Mouse (Mus musculus) kidney, embryonic 16.5 days (tissue): ENCODE results near the gene Rad51d. TPM values are rescaled to one million over a fixed set of nuclear protein-coding genes. Genes with fewer than 3 reads are reported as not detected.

Source experiments
- ATAC-seq: fragments of 200-750 bp; cut with Nextera tagmentation; 2 replicates; pipeline ENCODE4 v1.8.0; 2017; ENCODE audit warnings: moderate TSS enrichment; ENCODE audit not compliant: low FRiP score, low TSS enrichment
- H3K27ac ChIP-seq: fragments of 300-500 bp; sonication (generic); 2 replicates; pipeline ENCODE4 v1.5.1; 2014; ENCODE audit warnings: low read length
- H3K27me3 ChIP-seq: fragments of 300-500 bp; sonication (generic); 2 replicates; pipeline ENCODE4 v1.6.1; 2014; ENCODE audit warnings: low read length, control low read depth, mixed read lengths; ENCODE audit not compliant: insufficient read depth
- H3K36me3 ChIP-seq: fragments of 300-500 bp; sonication (generic); 2 replicates; pipeline ENCODE4 v1.6.1; 2014; ENCODE audit warnings: low read length, control low read depth, mixed read lengths; ENCODE audit not compliant: insufficient read depth
- H3K4me1 ChIP-seq: fragments of 300-500 bp; sonication (generic); 2 replicates; pipeline ENCODE4 v1.6.1; 2014; ENCODE audit warnings: low read length, control low read depth, mixed read lengths; ENCODE audit not compliant: insufficient read depth
- H3K4me2 ChIP-seq: fragments of 300-500 bp; sonication (generic); replicated peaks from 2 replicates; pipeline ENCODE4 v1.6.1; 2014; ENCODE audit warnings: low read depth, low read length
- H3K4me3 ChIP-seq: fragments of 300-500 bp; sonication (generic); 2 replicates; pipeline ENCODE4 v1.5.1; 2014; ENCODE audit warnings: mild to moderate bottlenecking, low read length
- H3K9ac ChIP-seq: fragments of 300-500 bp; sonication (generic); replicated peaks from 2 replicates; pipeline ENCODE4 v1.6.1; 2014; ENCODE audit warnings: low read length
- H3K9me3 ChIP-seq: fragments of 300-500 bp; sonication (generic); 2 replicates; pipeline ENCODE4 v1.6.1; 2016; ENCODE audit warnings: low read length, control low read depth
- WGBS: fragments of 180-500 bp; shearing (Covaris S2); extraction: QIAGEN DNeasy Blood & Tissue Kit; methylation state at CpG from one replicate; pipeline ENCODE4 v1.1.7; 2014; 5-methylcytosine and 5-hydroxymethylcytosine counted together
- polyA plus RNA-seq: library from polyadenylated mRNA; unstranded; fragments of >200 nt; fragmentation: Nextera tagmentation; extraction: Ambion mirVana; gene quantifications from 2 replicates; pipeline ENCODE4 v1.2.1, GENCODE M21; 2015

Gene Rad51d
- polyA plus RNA-seq, 1 experiment from 2014 or later: 13.8 TPM

DNA sequence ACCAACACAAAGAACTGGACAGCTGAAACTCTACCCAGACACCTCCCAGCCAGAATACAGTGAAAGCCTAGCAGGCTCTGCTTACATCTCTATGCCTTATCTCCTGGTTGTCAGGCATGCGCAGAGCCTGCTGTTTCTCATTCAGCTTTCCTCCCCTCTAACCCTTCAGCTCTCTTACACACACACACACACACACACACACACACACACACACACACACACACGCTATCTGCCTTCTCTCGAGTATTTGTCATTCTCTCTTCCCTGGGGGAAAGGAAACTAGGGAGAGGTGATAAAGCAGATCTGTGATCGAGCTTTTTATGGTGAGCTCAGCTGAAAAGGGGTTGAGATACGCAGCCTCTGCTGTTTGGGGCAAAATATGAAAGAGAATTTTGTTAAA, 15.5 kb downstream of the Rad51d start:
- no peaks in the 10 kb centered on the region for H3K9me3 ChIP-seq
- no peaks in the 10 kb centered on the region for H3K27me3 ChIP-seq
- no peak overlapping the region for H3K4me2 ChIP-seq
- H3K36me3 ChIP-seq: peaks cover 7% of the 10 kb centered on the region
- H3K27ac ChIP-seq: no peak overlapping the region
- no peak overlapping the region for H3K9ac ChIP-seq
- no peak for ATAC-seq
- H3K4me3 ChIP-seq: no peak overlapping the region
- WGBS: 76% methylated on average over 5 of the region's 5 CpGs
- peaks cover 3% of the 10 kb centered on the region for H3K4me1 ChIP-seq

DNA sequence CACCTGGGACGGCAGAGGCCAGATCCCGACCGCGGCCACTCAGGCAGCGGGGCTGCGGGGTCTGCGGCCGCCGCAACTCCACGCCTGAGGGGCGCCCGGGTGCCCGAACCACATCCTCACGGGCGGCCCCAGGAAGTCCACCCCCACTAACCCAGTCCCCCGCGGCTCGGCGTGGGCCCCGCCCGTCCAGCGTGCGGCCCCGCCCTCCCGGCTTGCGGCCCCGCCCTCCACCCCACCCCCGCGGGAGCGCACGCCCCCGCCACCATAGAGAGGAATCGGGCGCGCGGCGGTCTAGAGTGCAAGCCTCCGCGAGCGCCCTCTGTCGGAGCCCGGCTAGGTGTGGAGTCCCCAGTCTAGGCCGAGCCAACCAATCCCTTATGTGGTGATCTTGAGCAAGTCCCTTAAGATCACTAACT, 19.4 kb downstream of the Rad51d start, which contains the start of gene Rffl:
Rffl (minus strand) TSS at position 180 of the 416 bp plus-strand sequence.
- WGBS: under 1% methylated on average over 39 of the region's 43 CpGs
- H3K4me2 ChIP-seq: peak within 1 kb of the TSS; percentile 68

DNA sequence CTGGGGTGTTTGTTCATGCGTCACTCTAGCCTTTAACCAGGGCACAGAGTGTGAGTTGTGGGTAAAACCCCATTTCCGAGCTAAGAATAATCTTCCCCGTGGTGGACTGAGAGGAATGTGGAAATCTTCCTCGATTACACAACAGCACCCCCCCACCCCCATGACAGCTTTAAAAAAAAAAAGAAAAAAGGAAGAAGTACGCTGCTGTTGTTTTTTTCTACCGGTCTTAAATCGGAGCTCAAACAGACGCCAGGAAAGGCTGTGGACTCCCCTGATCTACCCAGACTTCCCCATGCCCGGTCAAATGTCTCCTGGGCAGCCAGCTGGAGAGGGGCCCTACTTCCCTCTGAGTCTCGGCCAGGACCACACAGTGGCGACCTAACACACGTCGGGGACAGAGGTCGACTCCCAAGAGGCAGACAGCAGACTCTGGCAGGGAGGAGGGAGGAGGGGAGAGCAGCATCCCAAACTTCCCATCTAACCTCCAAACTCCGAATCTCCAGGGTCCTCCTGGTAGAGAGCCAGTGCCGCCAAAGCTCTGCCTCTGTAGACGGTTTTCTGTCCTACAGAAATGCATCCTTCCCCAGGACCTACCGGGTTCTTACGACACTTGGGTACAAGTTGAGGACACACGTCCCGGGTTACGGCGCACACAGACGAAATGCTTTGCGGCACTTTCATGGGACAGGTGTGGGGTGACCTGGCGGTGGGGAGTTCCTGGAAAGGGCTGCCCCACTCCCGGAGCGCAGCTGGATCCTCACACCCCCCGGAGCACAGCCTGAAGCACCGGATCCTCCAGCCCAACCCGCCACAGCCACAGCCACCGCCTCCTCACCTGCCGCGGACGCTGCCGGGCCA, 20.0 kb downstream of the Rad51d start:
- peak overlapping the region; percentile 92 for H3K4me3 ChIP-seq
- ATAC-seq: peak; percentile 84
- under 1% methylated on average over 36 of the region's 36 CpGs for WGBS

More for the DNA sequence above, 19.4 kb downstream of the Rad51d start, which contains the start of gene Rffl:
- H3K9me3 ChIP-seq: no peaks in the 10 kb centered on the region
- H3K4me1 ChIP-seq: peaks cover 15% of the 10 kb centered on the region
- peak within 1 kb of the TSS; percentile 86 for H3K9ac ChIP-seq
- peak; percentile 96 for ATAC-seq
- H3K27me3 ChIP-seq: no peaks in the 10 kb centered on the region
- peak within 1 kb of the TSS; percentile 92 for H3K27ac ChIP-seq
- peak within 1 kb of the TSS; percentile 92 for H3K4me3 ChIP-seq
- H3K36me3 ChIP-seq: no peaks in the 10 kb centered on the region

DNA sequence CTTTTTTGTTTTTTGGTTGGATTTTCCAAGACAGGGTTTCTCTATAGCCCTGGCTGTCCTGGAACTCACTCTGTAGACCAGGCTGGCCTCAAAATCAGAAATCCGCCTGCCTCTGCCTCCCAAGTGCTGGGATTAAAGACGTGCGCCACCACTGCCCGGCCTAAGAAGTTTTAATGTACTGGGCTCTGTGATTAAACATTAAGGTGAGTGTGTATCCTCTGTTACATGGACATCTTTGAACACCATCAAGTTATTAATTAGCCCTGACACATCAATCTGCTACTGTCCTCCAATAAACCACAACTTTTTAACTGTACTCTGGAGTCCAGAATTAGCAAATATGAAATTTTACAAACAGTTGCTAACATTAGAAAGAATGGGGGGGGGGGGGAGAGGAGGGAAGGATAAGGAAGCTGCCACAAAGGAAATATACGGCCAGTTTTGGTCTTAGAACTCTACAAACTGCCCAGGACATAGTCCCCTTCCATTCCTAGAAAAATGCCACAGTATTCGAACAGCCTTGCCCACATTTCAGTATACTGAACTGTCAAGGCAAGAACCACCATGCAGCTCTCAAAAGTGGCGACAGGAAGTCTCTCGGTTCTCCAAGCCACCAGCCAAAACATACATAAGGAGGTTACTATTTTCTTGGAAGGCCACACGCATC, 20.8 kb downstream of the Rad51d start:
- ATAC-seq: no peak
- Histone ChIP-seq H3K4me1 (peaks cover 15% of the 10 kb centered on the region), H3K9ac (peak overlapping the region; percentile 86), H3K27ac (peak overlapping the region; percentile 92), H3K9me3 (no peaks in the 10 kb centered on the region), H3K36me3 (no peaks in the 10 kb centered on the region), H3K4me3 (peak overlapping the region; percentile 92), H3K27me3 (no peaks in the 10 kb centered on the region), H3K4me2 (peak overlapping the region; percentile 68)
- WGBS: 46% methylated on average over 9 of the region's 9 CpGs

More for the DNA sequence above, 20.0 kb downstream of the Rad51d start:
- H3K27ac ChIP-seq: peak overlapping the region; percentile 92
- H3K9me3 ChIP-seq: no peaks in the 10 kb centered on the region
- H3K4me1 ChIP-seq: peaks cover 15% of the 10 kb centered on the region
- H3K4me2 ChIP-seq: peak overlapping the region; percentile 68
- no peaks in the 10 kb centered on the region for H3K27me3 ChIP-seq
- H3K36me3 ChIP-seq: no peaks in the 10 kb centered on the region
- H3K9ac ChIP-seq: peak overlapping the region; percentile 86

DNA sequence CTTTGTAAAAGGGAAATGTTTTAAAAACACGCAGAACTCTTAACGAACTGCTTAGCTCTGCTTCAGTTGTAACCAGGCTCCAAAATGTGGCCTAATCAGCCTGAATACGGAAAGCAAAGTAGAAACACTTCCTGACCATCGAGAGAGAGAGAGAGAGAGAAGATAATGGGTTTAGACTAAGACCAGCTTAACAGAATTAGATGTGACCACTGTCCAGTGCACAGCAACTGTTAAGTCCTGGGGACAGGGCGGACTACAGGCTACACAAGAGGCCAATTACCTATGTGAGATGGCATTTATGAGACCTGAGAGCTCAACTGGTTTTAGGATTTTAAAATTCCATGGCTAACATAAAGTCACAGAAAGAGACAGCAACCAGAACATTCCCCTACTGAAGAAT, 22.5 kb downstream of the Rad51d start:
- H3K9me3 ChIP-seq: no peaks in the 10 kb centered on the region
- no peak overlapping the region for H3K4me3 ChIP-seq
- no peak overlapping the region for H3K4me2 ChIP-seq
- peaks cover 15% of the 10 kb centered on the region for H3K4me1 ChIP-seq
- no peaks in the 10 kb centered on the region for H3K27me3 ChIP-seq
- H3K9ac ChIP-seq: no peak overlapping the region
- no peaks in the 10 kb centered on the region for H3K36me3 ChIP-seq
- 82% methylated on average over 5 of the region's 5 CpGs for WGBS
- no peak overlapping the region for H3K27ac ChIP-seq
- ATAC-seq: no peak

DNA sequence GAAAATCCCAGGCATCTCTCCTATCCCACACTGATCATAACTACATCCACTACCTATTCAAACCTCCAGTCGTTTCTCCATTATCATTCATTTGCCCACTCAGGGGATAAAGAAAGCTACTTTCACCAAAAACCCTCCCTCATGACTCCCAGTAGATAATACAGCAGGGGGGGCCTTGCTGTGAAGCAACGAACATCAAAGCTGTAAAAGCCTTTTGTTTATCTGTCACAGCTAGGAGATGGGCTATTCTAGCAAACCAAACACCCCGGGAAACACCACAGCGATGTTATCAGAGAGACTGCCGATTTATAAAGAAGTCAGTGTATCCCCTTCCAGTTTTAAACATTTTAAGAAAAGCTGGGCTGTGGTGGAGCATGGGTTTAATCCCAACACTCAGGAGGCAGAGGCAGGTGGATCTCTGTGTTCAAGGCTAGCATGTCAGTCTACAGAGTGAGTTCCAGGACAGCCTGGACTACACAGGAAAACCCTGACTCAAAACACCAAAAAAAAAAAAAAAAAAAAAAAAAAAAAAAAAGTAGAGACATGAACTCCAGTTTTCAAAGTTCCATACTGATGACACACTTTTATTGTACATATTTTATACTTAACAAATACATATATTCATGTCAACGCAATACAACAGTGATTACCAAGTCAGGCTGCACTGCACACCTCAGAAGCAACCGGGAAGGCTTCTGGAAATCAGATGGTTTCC, 23.4 kb downstream of the Rad51d start:
- Histone ChIP-seq H3K4me2 (no peak overlapping the region), H3K27me3 (no peaks in the 10 kb centered on the region), H3K36me3 (no peaks in the 10 kb centered on the region), H3K9ac (no peak overlapping the region), H3K4me1 (peaks cover 19% of the 10 kb centered on the region), H3K9me3 (no peaks in the 10 kb centered on the region), H3K27ac (no peak overlapping the region), H3K4me3 (no peak overlapping the region)
- no peak for ATAC-seq
- WGBS: 38% methylated on average over 7 of the region's 7 CpGs

DNA sequence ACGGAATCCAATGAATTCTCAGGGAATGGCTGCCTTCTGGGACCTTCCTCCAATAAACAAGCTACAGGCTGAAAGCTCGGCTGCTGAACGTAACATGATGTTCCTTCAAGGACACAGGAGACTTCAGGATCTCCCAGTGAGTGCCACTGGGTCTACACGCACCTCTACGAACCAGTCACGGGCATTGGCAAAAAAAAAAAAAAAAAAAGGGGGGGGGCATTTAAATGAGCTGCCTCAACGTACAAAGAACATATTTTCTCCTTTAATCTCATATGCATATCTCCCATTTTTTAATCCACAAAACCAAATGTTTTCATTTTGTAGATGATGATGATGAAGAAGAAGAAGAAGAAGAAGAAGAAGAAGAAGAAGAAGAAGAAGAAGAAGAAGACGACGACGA, 24.5 kb downstream of the Rad51d start:
- no peak overlapping the region for H3K4me3 ChIP-seq
- H3K36me3 ChIP-seq: no peaks in the 10 kb centered on the region
- H3K27ac ChIP-seq: no peak overlapping the region
- H3K4me1 ChIP-seq: peaks cover 29% of the 10 kb centered on the region
- no peaks in the 10 kb centered on the region for H3K9me3 ChIP-seq
- no peak overlapping the region for H3K9ac ChIP-seq
- WGBS: 78% methylated on average over 10 of the region's 10 CpGs
- no peak overlapping the region for H3K4me2 ChIP-seq
- no peak for ATAC-seq
- no peaks in the 10 kb centered on the region for H3K27me3 ChIP-seq

DNA sequence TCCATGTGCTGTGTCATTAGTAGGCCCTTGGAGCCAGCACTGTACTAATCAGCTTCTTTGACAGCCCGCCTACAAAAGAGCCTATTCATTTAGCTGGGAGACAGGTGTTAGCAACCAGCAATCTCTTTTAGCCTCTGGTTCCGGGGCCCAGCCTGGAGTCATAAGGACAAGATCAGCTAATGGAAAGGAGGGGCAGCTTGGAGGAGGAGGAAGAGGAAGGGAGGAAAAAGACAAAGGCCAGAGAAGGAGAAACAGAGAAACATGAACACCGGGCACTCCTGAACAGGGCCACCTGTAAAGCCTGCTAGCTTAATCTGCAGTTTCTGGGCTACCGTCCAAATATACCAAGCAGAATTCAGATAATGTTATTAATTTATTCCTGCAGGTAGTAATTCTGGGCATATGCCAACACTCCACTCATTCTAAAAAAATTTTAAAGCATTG, 26.9 kb downstream of the Rad51d start:
- Histone ChIP-seq H3K4me1 (peaks cover 16% of the 10 kb centered on the region), H3K36me3 (no peaks in the 10 kb centered on the region; the same call in 1 of the 2 replicates), H3K4me3 (no peak overlapping the region), H3K27ac (no peak overlapping the region), H3K9ac (no peak overlapping the region), H3K27me3 (no peaks in the 10 kb centered on the region), H3K4me2 (no peak overlapping the region), H3K9me3 (no peaks in the 10 kb centered on the region)
- ATAC-seq: no peak
- 71% methylated on average over 4 of the region's 4 CpGs for WGBS

DNA sequence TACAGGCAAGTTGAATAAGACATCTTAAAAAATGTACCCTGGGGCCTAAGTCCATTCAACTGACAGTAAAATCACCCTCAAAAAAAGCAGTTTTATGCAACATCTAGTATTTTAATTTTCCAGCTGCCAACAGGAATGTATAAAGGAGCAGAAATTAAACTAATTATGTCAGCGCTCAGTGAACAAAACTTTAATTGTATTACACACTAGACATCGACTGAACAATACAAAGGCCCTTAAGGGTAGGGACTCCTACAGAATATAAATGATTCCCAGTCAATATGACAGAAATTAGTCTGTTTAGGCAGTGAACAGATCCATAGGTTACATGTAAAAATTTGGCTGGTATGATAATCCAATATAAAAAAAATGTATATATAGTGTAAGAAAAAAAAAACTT, 27.4 kb downstream of the Rad51d start:
- no peak for ATAC-seq
- Histone ChIP-seq H3K4me1 (peaks cover 14% of the 10 kb centered on the region), H3K9me3 (no peaks in the 10 kb centered on the region), H3K4me2 (no peak overlapping the region), H3K9ac (no peak overlapping the region), H3K36me3 (no peaks in the 10 kb centered on the region; the same call in 1 of the 2 replicates), H3K27ac (no peak overlapping the region), H3K27me3 (no peaks in the 10 kb centered on the region), H3K4me3 (no peak overlapping the region)
- WGBS: 81% methylated on average over 2 of the region's 2 CpGs
